Mouse (Mus musculus) liver, embryonic 11.5 days (tissue): ENCODE results near the gene Atf1. TPM values are rescaled to one million over a fixed set of nuclear protein-coding genes. Genes with fewer than 3 reads are reported as not detected.

Experiments
- ATAC-seq: fragments of 200-750 bp; cut with Nextera tagmentation; replicated peaks from 2 replicates; pipeline ENCODE4 v1.8.0; 2017; ENCODE audit warnings: moderate number of reproducible peaks, mild to moderate bottlenecking, moderate TSS enrichment, moderate library complexity; ENCODE audit not compliant: low FRiP score
- DNase-seq: peaks from one replicate; pipeline ENCODE4 v3.0.0-alpha.2; 2017; ENCODE audit warnings: low spot score
- H3K27ac ChIP-seq: fragments of 300-500 bp; sonication (generic); 2 replicates; pipeline ENCODE4 v1.5.1; 2014; ENCODE audit warnings: mild to moderate bottlenecking, low read depth, low read length, control low read depth
- H3K27me3 ChIP-seq: fragments of 300-500 bp; sonication (generic); replicated peaks from 2 replicates; pipeline ENCODE4 v1.6.1; 2014; ENCODE audit warnings: low read length, mixed read lengths; ENCODE audit not compliant: control insufficient read depth, insufficient read depth
- H3K36me3 ChIP-seq: fragments of 300-500 bp; sonication (generic); 2 replicates; pipeline ENCODE4 v1.6.1; 2014; ENCODE audit warnings: mild to moderate bottlenecking, low read length, moderate library complexity, mixed read lengths; ENCODE audit not compliant: control insufficient read depth, insufficient read depth
- H3K4me1 ChIP-seq: fragments of 300-500 bp; sonication (generic); replicated peaks from 2 replicates; pipeline ENCODE4 v1.6.1; 2014; ENCODE audit warnings: low read length, mixed read lengths; ENCODE audit not compliant: control insufficient read depth, insufficient read depth
- H3K4me2 ChIP-seq: fragments of 300-500 bp; sonication (generic); 2 replicates; pipeline ENCODE4 v1.6.1; 2014; ENCODE audit warnings: mild to moderate bottlenecking, control low read depth, moderate library complexity
- H3K4me3 ChIP-seq: fragments of 300-500 bp; sonication (generic); 2 replicates; pipeline ENCODE4 v1.5.1; 2014; ENCODE audit warnings: low read depth, low read length, control low read depth
- H3K9ac ChIP-seq: fragments of 300-500 bp; sonication (generic); 2 replicates; pipeline ENCODE4 v1.6.1; 2014; ENCODE audit warnings: low read depth, low read length, control low read depth
- H3K9me3 ChIP-seq: fragments of 300-500 bp; sonication (generic); 2 replicates; pipeline ENCODE4 v1.6.1; 2016; ENCODE audit warnings: low read length, inconsistent platforms, mixed read lengths; ENCODE audit not compliant: control insufficient read depth
- whole genome bisulfite sequencing: fragments of 180-500 bp; shearing (Covaris S2); extraction: QIAGEN DNeasy Blood & Tissue Kit; methylation state at CpG from one replicate; pipeline ENCODE4 v1.1.7; 2014; 5-methylcytosine and 5-hydroxymethylcytosine counted together
- polyA plus RNA-seq: library from polyadenylated mRNA; unstranded; fragments of >200 nt; fragmentation: Nextera tagmentation; extraction: Ambion mirVana; gene quantifications from 2 replicates; pipeline ENCODE4 v1.2.1, GENCODE M21; 2014

The Atf1 gene
- polyA plus RNA-seq, 1 experiment from 2014 or later, result 62.9 TPM

GRCm38 (mm10) chr15:100186234-100186633, 41.4 kb upstream of the Atf1 start:
- H3K4me1 ChIP-seq, result no peaks in the 10 kb centered on the region
- no peak for ATAC-seq
- H3K4me3 ChIP-seq, result no peak overlapping the region
- no peaks in the 10 kb centered on the region for H3K27me3 ChIP-seq
- DNase-seq, result no peak
- H3K9ac ChIP-seq, result no peak overlapping the region
- H3K4me2 ChIP-seq, result no peak overlapping the region
- 83% methylated on average over 9 of the region's 9 CpGs for WGBS
- no peaks in the 10 kb centered on the region for H3K9me3 ChIP-seq
- H3K36me3 ChIP-seq, result peaks cover 15% of the 10 kb centered on the region
- no peak overlapping the region for H3K27ac ChIP-seq

- Histone ChIP-seq H3K9me3 (no peaks in the 10 kb centered on the region), H3K36me3 (peaks cover 16% of the 10 kb centered on the region), H3K4me3 (no peak overlapping the region), H3K27me3 (no peaks in the 10 kb centered on the region), H3K4me2 (no peak overlapping the region), H3K4me1 (no peaks in the 10 kb centered on the region), H3K9ac (no peak overlapping the region), H3K27ac (no peak overlapping the region)
- ATAC-seq, result no peak
- WGBS, result 83% methylated on average over 8 of the region's 8 CpGs
- DNase-seq, result no peak
These were observed 40.5 kb upstream of the Atf1 start for GRCm38 (mm10) chr15:100186882-100187672.

- no peaks in the 10 kb centered on the region for H3K9me3 ChIP-seq
- no peak overlapping the region for H3K9ac ChIP-seq
- no peaks in the 10 kb centered on the region for H3K27me3 ChIP-seq
- H3K27ac ChIP-seq, result no peak overlapping the region
- H3K4me2 ChIP-seq, result no peak overlapping the region
- no peak overlapping the region for H3K4me3 ChIP-seq
- 77% methylated on average over 5 of the region's 5 CpGs for WGBS
- peaks cover 17% of the 10 kb centered on the region; the same call in 1 of the 2 replicates for H3K36me3 ChIP-seq
- H3K4me1 ChIP-seq, result no peaks in the 10 kb centered on the region
- DNase-seq (no peak), ATAC-seq (no peak)
These were observed 39.1 kb upstream of the Atf1 start for GRCm38 (mm10) chr15:100188542-100188941.

- DNase-seq, result no peak
- no peak overlapping the region for H3K4me3 ChIP-seq
- H3K27me3 ChIP-seq, result no peaks in the 10 kb centered on the region
- no peak overlapping the region for H3K27ac ChIP-seq
- no peak for ATAC-seq
- no peaks in the 10 kb centered on the region for H3K4me1 ChIP-seq
- WGBS, result 88% methylated on average over 14 of the region's 14 CpGs
- no peaks in the 10 kb centered on the region for H3K9me3 ChIP-seq
- H3K36me3 ChIP-seq, result peaks cover 17% of the 10 kb centered on the region; the same call in 1 of the 2 replicates
- no peak overlapping the region for H3K4me2 ChIP-seq
- H3K9ac ChIP-seq, result no peak overlapping the region
These were observed 38.6 kb upstream of the Atf1 start for GRCm38 (mm10) chr15:100188962-100189404.

GRCm38 (mm10) chr15:100190083-100190482, 37.5 kb upstream of the Atf1 start:
- whole genome bisulfite sequencing, result 91% methylated on average over 5 of the region's 5 CpGs
- H3K36me3 ChIP-seq, result peaks cover 19% of the 10 kb centered on the region; the same call in 1 of the 2 replicates
- no peak for ATAC-seq

GRCm38 (mm10) chr15:100198983-100199745, 28.5 kb upstream of the Atf1 start:
- Histone ChIP-seq H3K4me1 (no peaks in the 10 kb centered on the region), H3K4me3 (no peak overlapping the region), H3K27ac (no peak overlapping the region), H3K9me3 (no peaks in the 10 kb centered on the region), H3K36me3 (peaks cover 10% of the 10 kb centered on the region; the same call in 1 of the 2 replicates), H3K4me2 (no peak overlapping the region), H3K9ac (no peak overlapping the region), H3K27me3 (no peaks in the 10 kb centered on the region)
- DNase-seq (no peak), ATAC-seq (no peak)
- 89% methylated on average over 11 of the region's 11 CpGs for WGBS

More at GRCm38 (mm10) chr15:100190083-100190482, 37.5 kb upstream of the Atf1 start:
- Histone ChIP-seq H3K9ac (no peak overlapping the region), H3K4me1 (no peaks in the 10 kb centered on the region), H3K9me3 (no peaks in the 10 kb centered on the region), H3K27me3 (no peaks in the 10 kb centered on the region), H3K27ac (no peak overlapping the region), H3K4me2 (no peak overlapping the region), H3K4me3 (no peak overlapping the region)
- no peak for DNase-seq

GRCm38 (mm10) chr15:100199790-100200189, 27.8 kb upstream of the Atf1 start:
- Histone ChIP-seq H3K4me1 (no peaks in the 10 kb centered on the region), H3K9me3 (no peaks in the 10 kb centered on the region), H3K36me3 (peaks cover 10% of the 10 kb centered on the region; the same call in 1 of the 2 replicates), H3K4me2 (no peak overlapping the region), H3K9ac (no peak overlapping the region), H3K27ac (no peak overlapping the region), H3K4me3 (no peak overlapping the region), H3K27me3 (no peaks in the 10 kb centered on the region)
- DNase-seq (no peak), ATAC-seq (no peak)
- 69% methylated on average over 3 of the region's 3 CpGs for WGBS

- WGBS, result 89% methylated on average over 3 of the region's 3 CpGs
- no peaks in the 10 kb centered on the region for H3K4me1 ChIP-seq
- no peak overlapping the region for H3K4me2 ChIP-seq
These were observed 25.8 kb upstream of the Atf1 start for GRCm38 (mm10) chr15:100201806-100202205.

More at GRCm38 (mm10) chr15:100201806-100202205, 25.8 kb upstream of the Atf1 start:
- ATAC-seq, result no peak
- H3K9ac ChIP-seq, result no peak overlapping the region
- no peak overlapping the region for H3K27ac ChIP-seq
- DNase-seq, result no peak
- peaks cover 6% of the 10 kb centered on the region for H3K36me3 ChIP-seq
- H3K27me3 ChIP-seq, result no peaks in the 10 kb centered on the region
- no peaks in the 10 kb centered on the region for H3K9me3 ChIP-seq
- H3K4me3 ChIP-seq, result no peak overlapping the region
